Mouse (Mus musculus): ENCODE measurements around the gene Gm10644.

Gm10644 gene

DNA sequence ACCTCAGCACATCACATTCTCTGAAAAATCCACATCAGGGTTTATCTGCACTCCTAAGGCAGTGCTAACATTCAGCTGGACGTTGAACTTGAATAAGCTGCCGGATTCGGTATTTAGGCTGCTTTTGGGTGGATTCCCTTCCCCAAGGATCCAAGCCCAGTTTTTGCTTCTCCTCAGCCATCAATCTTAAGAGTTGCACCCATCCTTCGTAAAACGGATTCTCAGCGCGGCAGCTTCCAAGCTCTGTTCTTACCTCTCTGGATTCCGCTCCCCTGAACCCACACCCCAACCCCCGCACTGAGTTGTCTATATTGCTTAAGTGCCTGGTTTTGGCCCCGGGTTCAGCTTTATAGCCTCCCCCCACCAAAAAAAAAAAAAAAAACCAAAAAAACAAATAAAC lies 56.5 kb downstream of the Gm10644 start:
- DNase-seq (ENCODE audit: low spot score in 2 of 2): no peak

DNA sequence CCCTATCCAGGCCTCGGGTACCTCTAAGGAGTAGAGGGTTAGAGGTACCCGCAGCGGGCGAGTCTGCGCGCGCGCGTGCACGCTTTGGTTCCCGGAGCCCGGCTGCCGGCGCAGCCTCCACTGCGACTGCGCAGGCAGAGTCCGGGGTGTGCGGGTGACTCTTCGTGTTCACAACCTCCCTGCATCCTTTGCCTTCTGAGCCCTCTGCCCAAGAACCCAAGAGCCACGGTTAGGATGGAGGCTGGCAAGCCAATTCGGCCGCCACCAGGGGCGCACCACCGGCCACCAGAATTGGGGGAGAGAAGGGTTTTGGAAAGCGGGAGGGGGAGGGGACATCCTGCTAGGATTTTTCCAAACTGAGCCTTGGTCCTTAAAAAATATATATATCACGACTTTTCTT lies 57.8 kb downstream of the Gm10644 start:
- DNase-seq (ENCODE audit: low spot score in 2 of 2): no peak

DNA sequence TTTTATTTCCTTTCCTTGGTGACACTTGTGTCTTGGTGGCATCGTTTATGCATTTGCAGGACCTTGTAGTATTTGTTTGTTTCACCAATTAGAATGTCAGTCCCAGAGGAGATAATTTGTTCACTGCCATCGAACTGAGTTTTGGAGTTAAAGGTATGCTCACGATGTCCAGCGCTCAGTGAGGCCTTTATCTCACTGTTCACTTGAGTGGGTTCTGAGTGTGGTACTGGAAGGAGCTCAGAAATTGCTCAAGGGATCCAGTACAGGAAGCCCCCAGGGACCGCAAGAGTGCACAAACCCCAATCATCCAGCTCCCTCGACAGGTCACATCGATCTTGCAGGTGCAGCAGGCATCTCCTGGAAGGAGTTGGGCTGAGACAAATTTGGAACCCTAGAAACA lies 58.5 kb downstream of the Gm10644 start:
- DNase-seq (ENCODE audit: low spot score in 2 of 2): no peak

DNA sequence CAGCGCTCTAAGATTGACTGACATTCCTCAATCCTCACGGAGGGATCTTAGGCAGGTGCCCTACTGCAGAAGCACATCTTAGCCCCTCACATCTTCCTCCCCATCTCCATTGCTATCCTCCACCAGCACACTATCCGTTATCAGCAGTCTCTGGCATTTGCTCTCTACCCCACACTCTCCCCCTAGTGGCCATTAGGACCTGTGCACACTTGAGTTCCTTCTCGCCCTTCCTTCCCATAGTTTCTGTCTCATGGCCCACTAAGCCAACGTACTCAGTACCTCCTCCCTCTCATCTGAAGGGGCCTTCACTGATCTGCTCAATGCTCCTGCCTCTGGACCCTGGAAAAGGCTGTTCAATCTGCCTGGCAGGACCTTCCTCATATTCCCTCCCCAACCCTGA lies 59.1 kb downstream of the Gm10644 start:
- no peak for DNase-seq (ENCODE audit: low spot score in 2 of 2)

DNA sequence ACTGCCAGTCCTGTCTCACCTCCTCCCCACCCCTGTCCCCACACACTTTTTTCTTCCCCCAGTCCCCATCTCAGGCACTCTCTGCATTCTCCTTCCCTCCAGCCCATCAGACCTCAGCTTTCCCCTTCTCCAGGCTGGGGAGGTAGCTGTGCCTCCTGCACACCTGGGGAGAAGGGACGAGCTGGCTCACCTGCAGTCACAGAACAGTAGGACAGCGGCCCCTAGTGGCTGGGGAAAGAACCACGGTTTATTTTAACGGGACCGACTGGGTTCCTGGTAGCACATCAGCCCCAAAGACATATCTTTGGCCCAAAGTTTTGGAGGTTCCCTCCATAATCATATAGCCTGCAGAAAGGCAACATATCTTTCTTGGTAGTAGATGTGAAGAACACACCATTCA lies 61.1 kb downstream of the Gm10644 start:
- peak; percentile 76 to 84 for DNase-seq (ENCODE audit: low spot score in 2 of 2)

DNA sequence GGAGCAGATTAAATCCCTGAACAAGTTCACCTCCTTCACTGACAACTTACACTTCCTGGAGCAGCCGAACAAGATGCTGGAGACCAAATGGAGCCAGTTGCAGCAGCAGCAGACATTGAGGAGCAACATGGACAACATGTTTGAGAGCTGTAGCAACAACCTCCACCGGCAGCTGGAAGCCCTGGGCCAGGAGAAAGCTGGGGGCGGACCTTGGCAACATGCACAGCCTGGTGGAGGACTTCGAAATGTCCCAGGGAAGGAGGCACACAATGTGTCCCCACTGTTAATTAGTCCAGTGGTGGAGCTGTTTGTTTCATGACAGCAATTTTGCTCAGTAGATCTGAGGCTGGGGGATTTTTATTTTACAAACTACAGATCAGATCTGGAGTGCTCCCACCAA lies 62.9 kb downstream of the Gm10644 start:
- no peak for DNase-seq (ENCODE audit: low spot score in 2 of 2)

DNA sequence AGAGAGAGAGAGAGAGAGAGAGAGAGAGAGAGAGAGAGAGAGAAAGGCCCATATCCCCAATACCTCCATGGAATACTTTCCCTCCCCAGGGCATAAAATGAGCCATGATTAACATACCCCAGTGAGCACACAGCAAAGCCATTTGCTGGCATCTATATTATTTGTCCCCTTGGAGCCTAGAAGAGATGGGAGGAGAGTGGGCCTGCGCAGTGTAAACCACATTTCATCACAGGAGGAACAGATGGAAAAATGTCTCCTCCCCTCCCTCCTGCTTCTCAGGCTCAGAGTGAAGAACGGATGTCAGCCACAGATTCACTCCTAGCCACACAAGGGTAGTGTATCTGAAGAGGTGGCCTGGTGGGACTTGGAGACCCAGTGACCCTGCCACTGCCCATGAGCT lies 66.6 kb downstream of the Gm10644 start:
- DNase-seq (ENCODE audit: low spot score in 2 of 2): no peak
